Mouse (Mus musculus) C2C12 (cell line): ENCODE measurements around the gene Slc30a2.

ENCODE experiments used
- CEBPB ChIP-seq: IDR thresholded peaks from one replicate; pipeline ENCODE4 v1.6.1; 2011; ENCODE audit warnings: low read depth, mild to moderate bottlenecking, control low read depth, moderate library complexity
- CTCF ChIP-seq: IDR thresholded peaks from one replicate; pipeline ENCODE4 v1.5.1; 2011; ENCODE audit not compliant: control insufficient read depth, insufficient read depth, insufficient read length
- MAX ChIP-seq: IDR thresholded peaks from one replicate; pipeline ENCODE4 v1.6.1; 2011; ENCODE audit warnings: mild to moderate bottlenecking, control low read depth
- USF1 ChIP-seq: IDR thresholded peaks from one replicate; pipeline ENCODE4 v1.6.1; 2011; ENCODE audit warnings: low read depth, mild to moderate bottlenecking, control low read depth, moderate library complexity

GRCm38 (mm10) chr4:134356591-134357460, 13.8 kb downstream of the Slc30a2 start:
- TF ChIP-seq CTCF, result no peak
- no peak for TF ChIP-seq USF1
- TF ChIP-seq CEBPB, result no peak
- TF ChIP-seq MAX, result no peak
